Mouse (Mus musculus): ENCODE measurements around the gene Faap24.

Gene Faap24

DNA sequence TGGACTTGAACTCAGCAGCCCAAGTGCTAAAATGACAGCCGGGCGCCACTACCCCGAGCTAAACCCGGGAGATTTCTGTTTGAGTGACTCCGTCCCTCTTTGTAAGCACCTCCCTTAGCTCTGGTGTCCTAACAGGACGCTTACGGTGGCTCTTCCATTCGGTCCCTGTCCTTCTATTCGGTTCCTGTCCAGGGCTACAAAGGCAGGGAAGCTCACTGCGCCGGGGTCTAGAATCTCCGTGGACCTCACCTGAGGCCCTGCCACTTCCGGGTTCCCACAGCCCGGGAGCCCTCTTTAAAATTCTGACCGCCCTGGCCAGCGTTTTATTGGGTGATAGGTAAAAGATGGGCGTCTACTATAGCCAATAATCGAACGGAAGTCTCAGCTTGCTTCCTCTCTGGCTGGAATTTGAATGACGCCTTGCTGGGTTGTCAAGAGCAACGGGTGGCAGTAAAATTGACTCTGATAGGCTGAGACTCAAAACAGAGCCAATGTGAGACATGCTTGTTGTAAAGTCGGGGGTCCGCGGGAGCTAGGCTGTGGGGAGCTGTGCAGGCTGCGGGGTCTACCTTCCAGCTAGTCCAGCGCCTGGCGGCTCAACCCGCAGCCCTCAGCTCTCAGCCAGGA lies at the start of gene Faap24, which contains the start of gene Cep89:
Gene Faap24 (minus strand): TSS at position 295 of the 627 bp plus-strand sequence.
Gene Cep89 (plus strand): TSS at position 494 of the 627 bp plus-strand sequence.
- peak; percentile 100 for DNase-seq

DNA sequence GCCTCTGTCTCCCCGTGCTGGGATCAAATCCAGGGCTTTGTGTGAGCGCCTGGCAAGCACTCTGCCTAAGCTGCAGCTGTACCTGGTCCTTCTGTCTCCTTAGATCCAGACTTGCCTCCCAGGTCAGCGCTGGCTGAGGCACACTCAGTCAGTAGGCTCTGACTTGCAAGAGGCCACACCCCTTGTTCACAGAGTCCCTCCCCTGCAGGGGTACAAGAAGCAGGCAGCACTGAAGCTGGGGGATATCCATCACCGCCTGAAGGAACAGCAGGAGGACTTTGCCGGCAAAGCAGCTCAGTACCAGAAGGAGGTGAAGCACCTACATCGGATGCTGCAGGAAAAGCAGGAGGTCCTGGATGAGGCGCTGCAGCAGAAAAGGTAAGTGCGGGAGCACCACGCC lies 38.6 kb upstream of the Faap24 start:
- DNase-seq: no peak

DNA sequence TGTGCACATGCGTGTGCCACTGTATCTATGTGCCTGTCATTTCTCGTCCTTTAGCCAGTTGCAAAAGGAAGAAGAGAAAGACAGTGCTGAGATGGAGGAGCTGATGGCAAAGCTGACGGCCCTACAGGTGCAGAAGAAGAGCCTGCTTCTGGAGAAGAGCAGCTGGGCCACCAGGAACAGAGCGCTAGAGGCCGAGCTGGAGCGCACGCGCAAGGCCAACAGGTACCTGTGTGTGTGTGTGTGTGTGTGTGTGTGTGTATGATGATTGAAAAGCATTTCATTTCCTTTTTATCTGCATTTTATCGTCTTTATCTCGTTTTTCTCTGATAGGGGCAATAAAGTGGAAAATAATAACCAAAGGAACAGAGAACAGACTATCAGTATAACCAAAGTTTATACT lies 31.5 kb upstream of the Faap24 start:
- DNase-seq: no peak

DNA sequence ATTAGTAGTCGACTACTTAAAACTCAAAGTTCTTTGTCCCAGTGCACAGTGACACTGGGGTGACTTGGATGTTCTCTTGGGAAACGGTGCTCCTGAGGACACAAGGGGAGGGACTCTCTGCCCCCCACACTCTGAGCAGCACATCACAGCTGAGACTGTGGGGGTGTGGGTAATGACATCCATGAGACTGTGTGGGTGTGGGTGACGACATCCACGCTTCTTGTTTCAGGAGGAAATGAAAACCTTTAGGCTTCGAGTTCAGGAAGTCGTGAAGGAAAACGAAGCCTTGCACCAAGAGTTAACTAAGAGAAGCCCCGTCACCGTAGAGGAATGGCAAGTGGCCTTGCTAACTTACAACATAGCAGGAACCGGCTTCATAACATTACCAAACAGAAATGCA lies 26.4 kb upstream of the Faap24 start:
- no peak for DNase-seq

DNA sequence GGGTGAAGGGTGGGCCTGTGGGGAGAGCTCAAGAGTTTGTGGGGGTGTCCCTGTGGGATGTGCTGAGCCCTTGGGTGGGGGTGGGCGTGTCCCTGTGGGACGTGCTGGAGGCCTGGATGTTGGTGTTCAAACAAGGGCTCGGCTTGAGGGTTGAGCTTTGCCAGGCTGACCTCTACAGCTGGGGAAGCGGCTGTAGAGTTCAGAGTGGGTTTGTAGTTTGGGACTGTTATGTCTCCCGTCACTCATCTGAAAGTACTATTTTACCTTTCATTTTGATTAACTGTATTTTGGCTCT lies 20.0 kb upstream of the Faap24 start:
- DNase-seq: no peak

DNA sequence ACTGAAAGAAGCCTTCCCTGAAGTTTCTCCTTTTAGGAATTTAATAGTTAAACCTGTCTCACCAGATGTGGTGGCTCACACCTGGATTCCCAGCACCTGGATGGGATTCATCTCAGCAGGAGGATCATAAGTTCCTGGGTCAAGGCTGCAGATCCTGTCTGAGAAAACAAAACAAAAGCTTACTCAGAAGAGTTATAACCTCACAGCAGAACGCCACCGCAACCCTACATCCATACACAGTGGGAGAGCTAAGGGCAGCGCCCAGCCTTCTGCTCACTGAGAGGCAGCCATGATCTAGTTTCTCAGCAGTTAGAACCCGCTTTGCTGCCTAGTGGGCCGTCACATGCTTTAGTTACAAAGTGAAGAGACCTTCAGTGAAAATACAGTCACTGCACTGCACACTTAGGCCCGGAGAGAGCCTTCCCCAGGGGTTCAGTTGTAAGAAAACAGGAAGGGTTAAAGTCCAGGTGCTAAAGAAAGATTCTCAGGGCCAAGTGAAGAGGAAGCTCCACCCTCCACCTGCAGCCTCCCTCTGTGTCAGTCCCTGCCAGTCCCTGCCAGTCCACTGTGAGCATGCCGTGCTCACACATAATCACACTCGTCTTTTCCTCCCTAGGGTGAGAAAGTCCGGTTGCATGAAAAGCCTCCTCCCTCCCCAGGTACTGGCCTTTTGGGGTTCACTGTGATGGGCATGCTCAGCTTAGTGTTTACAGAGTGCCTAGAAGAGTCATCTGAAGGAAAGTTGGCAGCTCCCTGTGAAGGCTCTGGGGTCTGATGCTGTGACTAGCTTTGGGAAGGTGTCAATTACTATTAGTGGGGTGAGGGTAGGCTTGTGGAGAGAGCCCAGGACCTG lies 19.4 kb upstream of the Faap24 start:
- DNase-seq: no peak

DNA sequence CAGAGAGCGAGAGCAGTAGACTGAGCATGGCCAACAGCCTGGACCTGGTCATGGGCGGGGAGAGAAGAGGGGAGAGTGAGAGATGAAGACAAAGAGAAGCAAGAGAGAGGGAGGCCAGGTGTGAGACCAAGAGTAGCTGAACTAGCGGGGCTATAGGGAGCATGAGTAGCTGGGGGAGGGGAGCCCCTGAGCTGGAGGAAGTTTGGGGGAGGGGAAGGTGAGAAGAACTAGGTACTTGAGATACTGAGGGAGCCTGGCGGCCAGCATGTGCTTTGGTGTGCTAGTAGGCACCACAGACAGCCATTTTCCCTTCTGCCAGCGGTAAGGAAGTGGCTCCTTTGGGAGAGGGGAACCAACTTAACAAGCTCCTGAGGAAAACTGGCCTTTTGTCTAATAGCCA lies 18.6 kb upstream of the Faap24 start:
- DNase-seq: no peak

DNA sequence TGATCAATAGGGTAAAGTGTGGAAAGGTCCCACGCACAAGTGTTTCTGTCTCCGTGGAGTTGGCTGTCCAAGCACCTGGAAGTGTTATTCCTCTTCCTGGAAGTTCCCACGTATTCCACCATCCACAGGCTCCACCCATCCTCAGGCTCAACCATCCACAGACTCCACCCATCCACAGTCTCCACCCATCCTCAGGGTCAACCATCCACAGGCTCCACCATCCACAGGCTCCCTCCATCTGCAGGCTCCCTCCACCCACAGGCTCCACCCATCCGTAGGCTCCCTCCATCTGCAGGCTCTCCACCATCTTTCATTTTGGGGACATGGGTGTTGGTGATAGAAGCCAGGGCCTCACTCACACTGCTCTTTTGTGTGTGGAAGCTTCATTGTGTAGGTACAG lies 4.5 kb upstream of the Faap24 start:
- DNase-seq: no peak

DNA sequence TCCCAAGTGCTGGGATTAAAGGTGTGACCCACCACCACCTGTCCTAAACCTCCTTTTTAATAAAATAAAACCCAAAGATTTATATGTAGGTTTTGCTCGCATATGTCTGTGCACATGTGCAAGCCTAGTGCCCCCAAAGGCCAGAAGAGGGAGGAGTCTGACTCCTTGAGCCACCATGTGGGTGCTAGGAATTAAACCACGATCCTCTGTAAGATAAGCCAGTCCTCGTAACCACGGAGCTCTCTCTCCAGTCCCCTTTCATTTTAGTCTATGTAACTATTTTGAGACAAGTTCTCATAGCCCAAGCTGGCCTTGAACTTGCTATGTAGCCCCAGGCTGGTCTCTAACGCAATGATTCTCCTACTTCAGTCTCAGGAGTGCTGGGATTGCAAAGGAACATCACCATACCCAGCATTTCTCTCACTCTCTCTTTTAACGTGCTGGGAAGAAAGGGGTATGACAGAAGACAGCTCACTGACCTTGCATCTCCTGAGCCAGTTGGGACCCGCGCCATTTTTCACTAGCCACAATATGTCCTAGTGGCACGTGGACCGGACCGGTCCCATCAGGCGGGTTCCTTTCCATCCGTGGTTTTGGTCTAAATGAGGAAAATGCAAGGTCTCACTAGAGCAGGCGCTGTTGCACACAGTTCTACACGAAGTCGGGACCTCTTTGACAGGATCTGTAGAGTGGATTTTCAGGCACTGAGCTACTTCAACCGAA lies 741 bp downstream of the Faap24 start:
- no peak for DNase-seq

DNA sequence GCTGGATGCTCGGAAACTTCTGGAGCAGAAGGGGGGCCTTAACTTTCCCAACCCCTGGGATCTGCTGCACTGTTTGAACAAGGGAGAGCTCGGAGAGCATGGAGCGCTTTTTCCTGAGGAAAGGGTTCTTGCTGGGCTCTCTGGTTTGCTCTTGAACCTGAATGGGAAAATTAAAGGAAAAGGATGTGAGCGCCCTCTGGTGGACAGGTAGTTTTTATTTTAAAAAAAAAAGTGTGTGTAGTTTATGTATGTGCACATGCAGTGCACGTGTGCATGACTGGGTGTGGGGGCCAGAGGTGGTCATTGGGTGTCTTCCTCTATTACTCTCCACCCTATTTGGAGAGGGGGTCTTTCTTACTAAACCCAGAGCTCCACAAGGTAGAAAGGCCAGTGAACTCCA lies 3.7 kb downstream of the Faap24 start:
- DNase-seq: peak; percentile 31

DNA sequence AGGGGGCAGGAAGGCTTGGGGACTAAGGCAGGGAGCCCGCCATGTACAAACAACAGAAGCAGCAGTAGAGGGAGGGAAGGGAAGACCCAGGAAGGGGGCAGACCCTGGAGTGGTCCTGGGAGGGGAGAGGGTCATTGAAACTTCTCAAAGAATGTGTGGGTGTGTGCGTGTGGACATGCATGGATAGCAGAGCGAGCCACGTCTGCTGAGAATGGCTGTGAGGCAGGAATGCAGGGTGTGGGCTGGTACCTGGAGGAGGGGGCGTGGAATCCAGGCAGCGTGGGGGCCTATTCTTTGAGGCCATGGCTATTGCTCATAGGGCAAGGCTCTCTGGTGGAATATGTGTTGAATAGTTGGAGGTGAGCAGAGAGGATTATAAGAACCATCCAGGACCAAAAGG lies 7.9 kb downstream of the Faap24 start:
- no peak for DNase-seq

DNA sequence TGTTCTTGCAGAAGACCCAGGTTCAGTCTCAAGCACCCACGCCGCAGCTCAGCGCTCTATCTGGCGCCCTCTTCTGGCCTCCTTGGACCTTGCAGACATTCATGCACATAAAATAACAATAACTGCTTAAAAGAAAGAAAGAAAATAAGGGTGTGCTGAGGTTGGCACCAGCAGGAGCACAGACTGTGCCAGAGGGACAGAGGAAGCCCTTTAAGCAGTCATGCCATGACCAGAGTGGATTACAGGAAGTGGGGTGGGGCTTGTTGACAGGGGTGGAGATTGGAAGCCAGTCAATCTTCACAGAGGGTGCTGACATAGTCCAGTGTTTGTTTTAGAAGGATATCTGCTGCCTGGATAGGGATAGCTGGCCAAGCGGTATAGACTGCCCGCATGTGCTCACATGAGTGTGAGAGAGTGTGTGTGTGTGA lies 10.1 kb downstream of the Faap24 start:
- peak; percentile 17 for DNase-seq

DNA sequence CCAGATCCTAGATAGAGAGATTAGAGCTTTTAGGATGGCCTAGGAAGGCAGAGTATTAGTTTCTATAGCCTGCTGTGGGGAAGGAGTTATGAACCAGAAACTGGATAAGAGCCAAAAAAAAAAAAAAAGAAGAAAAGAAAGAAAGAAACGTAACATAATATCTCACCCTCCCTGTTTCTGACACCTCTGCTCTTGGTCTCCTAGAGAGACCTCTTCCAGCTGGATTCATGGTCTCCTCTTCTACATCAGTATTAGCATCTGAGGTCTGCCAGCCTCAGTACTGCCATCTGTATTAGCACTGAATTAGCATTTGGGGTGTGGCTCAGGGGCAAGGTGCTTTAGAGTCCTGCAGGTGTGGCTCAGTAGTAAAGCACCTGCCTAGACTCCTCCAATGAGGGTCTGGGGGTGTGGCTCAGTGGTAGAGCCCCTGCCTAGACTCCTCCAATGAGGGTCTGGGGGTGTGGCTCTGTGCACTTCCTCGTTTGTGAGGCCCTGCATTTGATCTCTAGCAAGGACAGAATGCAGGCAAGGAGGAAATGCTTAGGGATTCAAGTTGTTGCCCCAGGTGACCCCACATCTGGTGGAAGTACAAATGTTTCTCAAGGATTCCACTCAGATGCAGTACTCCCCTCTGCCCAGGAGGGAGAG lies 13.8 kb downstream of the Faap24 start:
- no peak for DNase-seq

DNA sequence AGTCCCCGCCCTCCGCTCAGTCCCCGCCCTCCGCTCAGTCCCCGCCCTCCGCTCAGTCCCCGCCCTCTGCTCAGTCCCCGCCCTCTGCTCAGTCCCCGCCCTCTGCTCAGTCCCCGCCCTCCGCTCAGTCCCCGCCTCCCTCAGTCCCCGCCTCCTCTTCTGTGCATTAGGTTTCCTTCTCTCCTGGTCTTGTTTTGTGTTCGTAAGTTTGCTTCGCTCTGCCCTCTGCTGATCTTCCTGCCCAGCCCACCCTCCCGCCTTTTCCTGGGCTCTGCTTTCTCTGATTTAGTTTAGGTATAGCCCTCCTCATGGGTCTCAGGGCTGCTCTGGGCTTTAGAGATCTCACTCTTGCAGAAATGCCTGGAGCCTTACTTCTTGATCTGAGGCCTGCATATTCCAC lies 14.8 kb downstream of the Faap24 start:
- no peak for DNase-seq

DNA sequence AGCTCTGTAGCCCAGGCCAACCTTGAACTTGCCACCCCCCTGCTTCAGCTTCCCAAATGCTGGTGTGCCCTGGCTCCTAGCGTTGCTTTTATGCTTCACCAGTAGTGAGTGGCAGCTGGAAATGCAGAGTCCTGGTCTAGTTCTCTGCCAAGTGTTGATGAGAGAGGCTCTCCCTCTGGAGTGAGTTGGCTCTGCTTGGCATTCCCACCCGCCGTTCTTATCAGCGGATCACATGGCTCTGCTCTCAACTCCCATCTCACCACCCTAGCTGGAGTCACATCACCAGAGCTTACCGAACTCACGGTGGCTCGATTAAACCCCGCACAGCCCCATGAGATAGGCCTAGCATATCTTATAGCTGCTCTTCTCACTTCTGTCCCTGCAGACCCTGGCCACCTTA lies 16.3 kb downstream of the Faap24 start:
- no peak for DNase-seq

DNA sequence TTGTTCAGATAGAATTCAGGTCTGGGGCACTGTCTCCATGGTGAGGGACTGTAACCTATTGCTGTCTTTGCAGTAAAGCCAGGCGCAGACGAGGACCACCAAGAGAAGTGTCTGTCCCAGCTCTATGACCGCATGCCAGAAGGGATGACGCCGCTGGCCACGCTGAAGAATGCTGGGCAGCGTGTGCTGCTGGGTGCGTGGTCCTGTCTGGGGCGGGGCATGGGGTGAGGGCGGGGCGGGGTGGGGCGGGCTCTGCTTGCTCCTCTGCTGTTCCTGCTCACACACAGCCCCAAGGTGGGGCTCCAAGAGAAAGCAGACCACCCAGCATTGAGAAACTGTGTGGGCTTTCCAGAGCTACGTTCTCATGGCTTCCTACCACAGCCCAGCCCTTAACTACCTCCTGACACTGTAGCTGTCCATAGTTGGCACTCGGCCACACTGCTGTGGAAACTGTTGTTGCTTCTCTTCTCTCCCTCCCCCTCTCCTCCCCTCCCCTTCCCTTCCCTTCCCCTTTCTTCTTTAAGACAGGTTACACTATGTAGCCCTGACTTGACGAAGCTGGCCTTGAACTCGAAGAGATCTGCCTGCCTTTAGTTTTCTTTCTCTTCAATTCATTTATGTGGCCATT lies 17.0 kb downstream of the Faap24 start:
- peak; percentile 29 for DNase-seq

DNA sequence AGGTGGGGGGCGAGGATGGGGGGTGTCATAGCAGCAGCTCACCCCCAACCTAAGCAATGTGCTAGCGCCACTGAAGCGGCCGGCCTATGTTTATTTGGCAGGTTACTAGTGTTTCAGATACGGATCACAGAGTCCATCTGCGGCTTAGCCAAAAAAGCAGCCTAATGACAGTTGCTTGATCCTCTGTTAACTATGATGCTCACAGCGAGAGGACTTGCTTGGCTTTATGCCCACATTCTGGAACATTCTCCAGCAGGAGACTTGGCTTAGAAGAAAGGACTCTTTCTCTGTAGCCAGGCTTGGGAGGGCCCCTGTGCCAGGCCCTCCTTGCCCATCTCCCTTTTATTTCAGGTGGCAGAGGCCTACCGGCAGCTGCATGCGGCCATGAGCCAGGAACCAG lies 20.0 kb downstream of the Faap24 start:
- peak; percentile 35 for DNase-seq

DNA sequence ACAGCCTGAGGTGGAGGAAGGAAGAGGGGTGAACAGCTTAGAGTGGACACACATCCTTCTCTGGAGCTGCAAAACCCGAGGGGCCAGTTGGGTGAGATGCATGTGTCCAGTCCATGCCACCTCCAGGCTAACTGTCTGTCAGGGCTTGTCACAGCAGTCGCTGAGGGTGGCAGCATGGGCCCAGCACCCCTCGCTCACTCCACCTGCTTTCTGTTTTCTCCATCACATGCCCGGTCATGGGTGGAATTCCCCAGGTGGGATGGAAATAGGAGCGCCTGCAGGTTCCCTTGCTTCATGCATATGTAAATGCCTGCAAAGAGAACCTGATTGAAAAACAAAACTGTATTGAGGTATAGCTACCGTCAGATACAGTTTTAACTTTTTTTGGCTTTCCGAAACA lies 22.4 kb downstream of the Faap24 start:
- no peak for DNase-seq

DNA sequence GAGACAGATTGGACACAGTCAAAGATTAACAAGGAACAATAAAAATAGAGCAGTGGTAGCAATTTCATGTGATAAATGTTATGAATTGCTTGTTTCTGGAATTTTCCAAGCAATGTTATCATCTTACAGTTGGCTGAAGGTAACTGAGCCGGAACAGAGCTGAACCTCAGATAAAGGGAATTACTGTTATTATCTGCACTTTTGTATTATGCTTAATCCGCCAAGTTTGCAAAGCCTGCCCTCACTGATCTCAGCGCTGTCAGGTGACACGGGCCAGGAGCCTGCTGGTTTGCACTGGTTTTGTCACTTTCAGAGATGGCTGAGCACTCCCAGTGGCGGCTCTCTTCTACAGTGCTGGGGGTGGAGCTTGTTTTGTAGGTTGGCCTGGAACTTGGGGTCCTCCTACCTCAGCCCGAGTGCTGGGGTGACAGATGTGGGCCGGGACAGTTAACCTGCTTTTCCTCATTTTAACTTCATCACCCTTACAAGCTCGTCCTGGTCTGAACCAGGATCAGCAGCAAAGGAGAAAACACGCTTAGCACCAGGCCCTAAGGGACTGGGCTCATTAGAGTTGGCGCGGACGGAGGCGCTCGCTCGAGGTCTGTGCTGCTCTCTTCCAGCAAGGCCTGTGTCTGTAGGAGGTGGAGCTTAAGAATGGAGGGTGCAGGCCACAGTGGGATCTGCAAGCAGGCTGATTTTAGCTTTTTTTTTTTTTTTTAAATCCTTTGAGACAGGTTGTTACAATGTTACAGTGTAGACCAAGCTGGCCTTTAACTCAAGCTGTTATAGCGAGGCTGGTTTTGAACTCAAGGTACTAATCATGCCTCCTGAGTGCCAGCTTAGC lies 23.3 kb downstream of the Faap24 start:
- DNase-seq: peak; percentile 11

DNA sequence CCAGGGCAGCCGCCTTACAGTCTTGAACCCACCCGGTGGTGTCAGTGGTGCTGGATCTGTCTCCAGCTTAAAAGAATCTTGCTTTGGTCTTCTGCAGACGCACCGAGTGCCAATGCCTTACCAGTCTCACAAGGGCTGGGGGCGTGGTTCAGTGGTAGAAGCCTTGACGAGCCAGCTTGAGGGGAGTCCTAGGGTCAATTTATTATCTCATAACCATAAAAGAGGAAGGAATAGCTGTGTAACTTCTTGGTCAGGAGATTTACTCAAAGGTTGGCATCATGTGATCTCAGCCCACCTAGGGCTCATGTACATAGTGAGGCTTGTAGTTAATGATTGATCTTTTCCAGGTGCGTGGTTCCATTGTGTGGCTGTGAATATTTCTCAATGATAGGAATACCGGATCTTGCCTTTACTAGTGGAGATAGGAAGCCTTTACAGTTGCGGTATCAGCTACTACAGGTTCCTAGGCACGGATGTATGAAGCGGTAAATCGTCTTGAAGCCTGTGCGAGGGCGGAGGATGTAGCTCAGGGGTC lies 24.1 kb downstream of the Faap24 start:
- DNase-seq: no peak

DNA sequence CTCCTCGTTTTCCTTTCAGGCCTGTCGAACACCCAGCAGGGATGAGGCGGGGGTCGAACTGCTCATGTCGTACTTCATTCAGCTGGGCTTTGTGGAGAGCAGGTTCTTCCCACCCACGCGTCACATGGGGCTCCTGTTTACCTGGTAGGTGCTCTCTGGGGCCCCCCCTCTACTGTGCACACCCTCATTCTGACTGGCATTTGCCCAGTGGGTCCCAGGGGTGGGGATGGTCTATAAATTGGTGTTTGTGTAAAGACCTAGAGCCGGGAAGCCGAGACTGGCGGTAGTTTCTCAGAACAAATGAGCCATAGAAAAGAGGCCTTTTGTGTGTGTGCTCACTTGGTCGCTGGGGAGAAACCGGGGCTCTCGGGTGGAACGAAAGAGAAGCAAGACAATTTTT lies 25.5 kb downstream of the Faap24 start:
- DNase-seq: peak; percentile 6

Measured in retina, postnatal 1 day (tissue).